Mouse (Mus musculus) bone marrow macrophage, adult 2 months (primary cell): ENCODE results near the gene Tbc1d8. TPM values are rescaled to one million over a fixed set of nuclear protein-coding genes. Genes with fewer than 3 reads are reported as not detected.

ENCODE experiments used
- H3K27ac ChIP-seq: 2 replicates; pipeline ENCODE4 v1.5.1; 2012; ENCODE audit warnings: low read depth, low read length; ENCODE audit not compliant: insufficient read depth
- H3K4me1 ChIP-seq: 2 replicates; pipeline ENCODE4 v1.6.1; 2012; ENCODE audit warnings: low read length; ENCODE audit not compliant: control insufficient read depth, insufficient read depth
- H3K4me3 ChIP-seq: 2 replicates; pipeline ENCODE4 v1.5.1; 2012; ENCODE audit warnings: mild to moderate bottlenecking, low read length, moderate library complexity; ENCODE audit not compliant: insufficient read depth
- CTCF ChIP-seq: IDR thresholded peaks from 2 replicates; pipeline ENCODE4 v1.5.1; 2012; ENCODE audit warnings: low read depth, mild to moderate bottlenecking, low read length, moderate library complexity
- POLR2A ChIP-seq: IDR thresholded peaks from 2 replicates; pipeline ENCODE4 v1.6.1; 2012; ENCODE audit warnings: mild to moderate bottlenecking, low read depth, low read length, borderline replicate concordance
- polyA plus RNA-seq: library from polyadenylated mRNA; stranded (reverse); fragments of >200 nt; gene quantifications from 2 replicates; pipeline ENCODE4 v1.2.4, GENCODE M21; 2012; ENCODE audit not compliant: missing spikeins, insufficient read depth, insufficient read length

Tbc1d8 gene
- polyA plus RNA-seq, 1 experiment: 78.2 TPM

GRCm38 (mm10) chr1:39511775-39512174 is 33.2 kb upstream of the Tbc1d8 start:
- no peak for TF ChIP-seq CTCF
- TF ChIP-seq POLR2A: no peak
- Histone ChIP-seq H3K4me3 (no peak overlapping the region), H3K4me1 (no peaks in the 10 kb centered on the region), H3K27ac (no peak overlapping the region)

- Histone ChIP-seq H3K4me1 (0 out of 2 replicates have a peak, but pooled peaks cover 4% of the 10 kb centered on the region), H3K4me3 (no peak overlapping the region), H3K27ac (no peak overlapping the region)
- no peak for TF ChIP-seq CTCF
- TF ChIP-seq POLR2A: no peak
These were observed 27.0 kb upstream of the Tbc1d8 start for GRCm38 (mm10) chr1:39505600-39505999.

GRCm38 (mm10) chr1:39504261-39504660 is 25.7 kb upstream of the Tbc1d8 start:
- Histone ChIP-seq H3K27ac (no peak overlapping the region), H3K4me1 (0 out of 2 replicates have a peak, but pooled peaks cover 4% of the 10 kb centered on the region), H3K4me3 (no peak overlapping the region)
- peak; percentile 33; the same call in 1 of the 2 replicates for TF ChIP-seq CTCF
- TF ChIP-seq POLR2A: no peak

GRCm38 (mm10) chr1:39502817-39503633 is 24.5 kb upstream of the Tbc1d8 start:
- 0 out of 2 replicates have a peak, but pooled peaks cover 4% of the 10 kb centered on the region for H3K4me1 ChIP-seq
- no peak for TF ChIP-seq POLR2A
- TF ChIP-seq CTCF: no peak
- H3K4me3 ChIP-seq: no peak overlapping the region
- H3K27ac ChIP-seq: no peak overlapping the region; the same call in 1 of the 2 replicates

- peaks cover 6% of the 10 kb centered on the region; the same call in 1 of the 2 replicates for H3K4me1 ChIP-seq
- TF ChIP-seq CTCF: no peak
- no peak for TF ChIP-seq POLR2A
- H3K4me3 ChIP-seq: no peak overlapping the region
- no peak overlapping the region for H3K27ac ChIP-seq
These were observed 21.0 kb upstream of the Tbc1d8 start for GRCm38 (mm10) chr1:39499485-39499941.

GRCm38 (mm10) chr1:39497748-39498147 is 19.2 kb upstream of the Tbc1d8 start:
- no peak for TF ChIP-seq POLR2A
- peak; percentile 57; the same call in 1 of the 2 replicates for TF ChIP-seq CTCF
- Histone ChIP-seq H3K4me1 (peaks cover 12% of the 10 kb centered on the region), H3K4me3 (no peak overlapping the region), H3K27ac (no peak overlapping the region)

- Histone ChIP-seq H3K4me1 (peaks cover 17% of the 10 kb centered on the region), H3K27ac (no peak overlapping the region), H3K4me3 (no peak overlapping the region)
- TF ChIP-seq CTCF (no peak), POLR2A (no peak)
These were observed 18.4 kb upstream of the Tbc1d8 start for GRCm38 (mm10) chr1:39496995-39497394.

GRCm38 (mm10) chr1:39493664-39494063 is 15.1 kb upstream of the Tbc1d8 start:
- Histone ChIP-seq H3K4me1 (peaks cover 17% of the 10 kb centered on the region), H3K4me3 (peak overlapping the region; percentile 42; the same call in 1 of the 2 replicates), H3K27ac (peak overlapping the region; percentile 85)
- TF ChIP-seq CTCF (no peak), POLR2A (no peak)

- H3K27ac ChIP-seq: peak overlapping the region; percentile 85
- peak overlapping the region; percentile 42 for H3K4me3 ChIP-seq
These were observed 14.6 kb upstream of the Tbc1d8 start for GRCm38 (mm10) chr1:39493165-39493564.

GRCm38 (mm10) chr1:39487370-39487769 is 8.8 kb upstream of the Tbc1d8 start:
- peaks cover 10% of the 10 kb centered on the region for H3K4me1 ChIP-seq

More at GRCm38 (mm10) chr1:39493165-39493564, 14.6 kb upstream of the Tbc1d8 start:
- TF ChIP-seq CTCF (no peak), POLR2A (no peak)
- peaks cover 17% of the 10 kb centered on the region for H3K4me1 ChIP-seq

More at GRCm38 (mm10) chr1:39487370-39487769, 8.8 kb upstream of the Tbc1d8 start:
- no peak overlapping the region for H3K27ac ChIP-seq
- H3K4me3 ChIP-seq: no peak overlapping the region
- TF ChIP-seq CTCF (no peak), POLR2A (no peak)
